Mouse (Mus musculus) cortical plate, adult 2 months (tissue): ENCODE measurements around the gene March8. TPM values are rescaled to one million over a fixed set of nuclear protein-coding genes. Genes with fewer than 3 reads are reported as not detected.

ENCODE experiments used
- H3K27ac ChIP-seq: fragments of 200-500 bp; 2 replicates; pipeline ENCODE4 v1.5.1; 2012; ENCODE audit warnings: low read length, control low read depth, inconsistent platforms; ENCODE audit not compliant: insufficient read depth
- H3K4me1 ChIP-seq: fragments of 200-500 bp; 2 replicates; pipeline ENCODE4 v1.6.1; 2011; ENCODE audit warnings: low read length; ENCODE audit not compliant: control insufficient read depth, insufficient read depth
- H3K4me3 ChIP-seq: fragments of 200-500 bp; 2 replicates; pipeline ENCODE4 v1.5.1; 2011; ENCODE audit warnings: mild to moderate bottlenecking, low read length, control low read depth; ENCODE audit not compliant: insufficient read depth
- CTCF ChIP-seq: fragments of 200-500 bp; IDR thresholded peaks from 2 replicates; pipeline ENCODE4 v1.5.1; 2011; ENCODE audit warnings: mild to moderate bottlenecking, control low read depth, low read length; ENCODE audit not compliant: insufficient read depth; ENCODE audit errors: extremely low read depth
- POLR2A ChIP-seq: fragments of 200-500 bp; IDR thresholded peaks from 2 replicates; pipeline ENCODE4 v1.6.1; 2011; ENCODE audit warnings: mild to moderate bottlenecking, low read length, control low read depth; ENCODE audit not compliant: insufficient read depth; ENCODE audit errors: extremely low read depth
- polyA plus RNA-seq: library from polyadenylated mRNA; depleted of rRNA; stranded (reverse); fragments of >200 nt; gene quantifications from 2 replicates; pipeline ENCODE4 v1.2.3, GENCODE M21; 2012; rRNA removed

Gene March8
- polyA plus RNA-seq, 1 experiment: 61.6 TPM

- no peak overlapping the region for H3K4me3 ChIP-seq
- H3K4me1 ChIP-seq: no peaks in the 10 kb centered on the region
- TF ChIP-seq CTCF (no peak), POLR2A (no peak)
- no peak overlapping the region for H3K27ac ChIP-seq
These were observed 101.7 kb downstream of the March8 start for GRCm38 (mm10) chr6:116439531-116439930.

GRCm38 (mm10) chr6:116440447-116440846 lies 102.6 kb downstream of the March8 start:
- H3K27ac ChIP-seq: no peak overlapping the region
- no peak overlapping the region for H3K4me3 ChIP-seq
- TF ChIP-seq CTCF: no peak
- TF ChIP-seq POLR2A: no peak
- H3K4me1 ChIP-seq: no peaks in the 10 kb centered on the region

- TF ChIP-seq POLR2A (no peak), CTCF (no peak)
- Histone ChIP-seq H3K4me1 (no peaks in the 10 kb centered on the region), H3K27ac (no peak overlapping the region), H3K4me3 (no peak overlapping the region)
These were observed 103.0 kb downstream of the March8 start for GRCm38 (mm10) chr6:116440849-116441248.

GRCm38 (mm10) chr6:116455781-116456180 lies 118.0 kb downstream of the March8 start:
- no peak for TF ChIP-seq CTCF
- no peak for TF ChIP-seq POLR2A
- Histone ChIP-seq H3K4me3 (no peak overlapping the region), H3K4me1 (no peaks in the 10 kb centered on the region), H3K27ac (no peak overlapping the region)

- H3K27ac ChIP-seq: no peak overlapping the region
- no peak overlapping the region for H3K4me3 ChIP-seq
- TF ChIP-seq CTCF (no peak), POLR2A (no peak)
- no peaks in the 10 kb centered on the region for H3K4me1 ChIP-seq
These were observed 118.7 kb downstream of the March8 start for GRCm38 (mm10) chr6:116456482-116456881.

GRCm38 (mm10) chr6:116458728-116459127 lies 120.9 kb downstream of the March8 start:
- H3K27ac ChIP-seq: no peak overlapping the region
- no peak overlapping the region for H3K4me3 ChIP-seq
- H3K4me1 ChIP-seq: no peaks in the 10 kb centered on the region
- TF ChIP-seq CTCF (no peak), POLR2A (no peak)

Other genes starting within 250 kb of the March8 start
- gene Tmcc1, start 144.5 kb upstream of the March8 start, polyA plus RNA-seq: 48.4 and 48.7 TPM in 2 replicates
- 115 and 121 TPM in 2 replicates for gene Washc2, start 130.0 kb upstream of the March8 start, polyA plus RNA-seq
- gene Zfand4, start 73.8 kb upstream of the March8 start, polyA plus RNA-seq: 6.0 and 6.1 TPM in 2 replicates
- gene Alox5, start 123.2 kb downstream of the March8 start, polyA plus RNA-seq: 1.3 and 1.5 TPM in 2 replicates
- gene Olfr211, start 151.1 kb downstream of the March8 start, polyA plus RNA-seq: not detected in 2 replicates
- not detected in 2 replicates for gene Olfr212, start 168.5 kb downstream of the March8 start, polyA plus RNA-seq
- gene Olfr213, start 200.4 kb downstream of the March8 start, polyA plus RNA-seq: not detected in 2 replicates
- gene Gm5580, start 213.1 kb downstream of the March8 start, polyA plus RNA-seq: 0.08 and 0.11 TPM in 2 replicates
- not detected in 2 replicates for gene Olfr214, start 216.2 kb downstream of the March8 start, polyA plus RNA-seq
- gene Olfr215, start 246.2 kb downstream of the March8 start, polyA plus RNA-seq: not detected in 2 replicates